8 mouse cellular contexts compared by ENCODE assay signal in genomic region chr4:117835531-117836111, GRCm38 (mm10). TPM values are rescaled to one million over a fixed set of nuclear protein-coding genes. Genes with fewer than 3 reads are reported as not detected.
DNase-seq lines count a peak whose midpoint lies in the region; ATAC-seq and TF ChIP-seq lines count a peak whose summit lies in the region.

No protein-coding gene starts in this region.

- WGBS in kidney, postnatal 0 days = under 1% methylated on average over 59 of the region's 60 CpGs
- WGBS in liver, embryonic 14.5 days (ENCODE audit: insufficient replicate concordance) = under 1% methylated on average over 60 of the region's 60 CpGs
- WGBS in neural tube, embryonic 14.5 days = under 1% methylated on average over 53 of the region's 60 CpGs

- H3K4me1 ChIP-seq in ES-Bruce4 (ENCODE audit: control insufficient read depth, insufficient read depth, low read length) = no peaks in the 10 kb centered on the region
- peaks cover 16% of the 10 kb centered on the region; the same call in 1 of the 2 replicates for H3K4me1 ChIP-seq in kidney, postnatal 0 days (replicated peaks; ENCODE audit: insufficient read depth, low read length)
- peaks cover 64 to 69% of the 10 kb centered on the region in 2 experiments for H3K4me1 ChIP-seq in liver, embryonic 14.5 days (replicated peaks; ENCODE audit: control insufficient read depth in 2 of 2, insufficient read depth in 2 of 2, low read length in 1 of 2)
- peaks cover 7% of the 10 kb centered on the region; the same call in 1 of the 2 replicates for H3K4me1 ChIP-seq in neural tube, embryonic 14.5 days (ENCODE audit: control insufficient read depth, insufficient read depth, low read length)

- peak; percentile 52 for DNase-seq in 416B (ENCODE audit: low read depth)
- DNase-seq in cerebellum, adult 18-20 months = peak; percentile 48 to 68
- peak; percentile 45 to 55 for DNase-seq in frontal cortex, postnatal 14 days (ENCODE audit: low spot score in 2 of 2)
- peak; percentile 34 for DNase-seq in kidney, postnatal 0 days (ENCODE audit: low spot score)
- peak; percentile 66 to 70 (median 67) for DNase-seq in liver, embryonic 14.5 days (ENCODE audit: low read depth in 3 of 3, low spot score in 3 of 3)
- DNase-seq in thymus, postnatal 25 days = peak; percentile 16

- H3K9me3 ChIP-seq in ES-Bruce4 (replicated peaks; ENCODE audit: control insufficient read depth, insufficient read depth, low read length, poor library complexity, severe bottlenecking) = no peaks in the 10 kb centered on the region
- H3K9me3 ChIP-seq in kidney, postnatal 0 days (replicated peaks; ENCODE audit: low read length) = no peaks in the 10 kb centered on the region
- H3K9me3 ChIP-seq in liver, embryonic 14.5 days (ENCODE audit: control insufficient read depth, low read length) = no peaks in the 10 kb centered on the region
- no peaks in the 10 kb centered on the region for H3K9me3 ChIP-seq in neural tube, embryonic 14.5 days (ENCODE audit: control insufficient read depth, low read length)

- H3K36me3 ChIP-seq in ES-Bruce4 (ENCODE audit: control insufficient read depth, insufficient read depth, low read length, poor library complexity, severe bottlenecking) = no peaks in the 10 kb centered on the region
- H3K36me3 ChIP-seq in kidney, postnatal 0 days (ENCODE audit: insufficient read depth, low read length) = no peaks in the 10 kb centered on the region
- peaks cover 33% of the 10 kb centered on the region for H3K36me3 ChIP-seq in liver, embryonic 14.5 days (replicated peaks; ENCODE audit: control insufficient read depth, insufficient read depth, low read depth)
- no peaks in the 10 kb centered on the region for H3K36me3 ChIP-seq in neural tube, embryonic 14.5 days (ENCODE audit: control insufficient read depth, insufficient read depth, low read length)

- peak overlapping the region; percentile 69 for H3K9ac ChIP-seq in ES-Bruce4 (ENCODE audit: low read depth, poor library complexity, severe bottlenecking)
- peak overlapping the region; percentile 74 for H3K9ac ChIP-seq in kidney, postnatal 0 days (ENCODE audit: low read depth, low read length)
- peak overlapping the region; percentile 92 for H3K9ac ChIP-seq in liver, embryonic 14.5 days (replicated peaks)
- peak overlapping the region; percentile 82 for H3K9ac ChIP-seq in neural tube, embryonic 14.5 days (replicated peaks; ENCODE audit: low read depth, low read length)

- peak overlapping the region; percentile 89 for H3K4me3 ChIP-seq in ES-Bruce4 (ENCODE audit: low read depth, low read length)
- peak overlapping the region; percentile 64 for H3K4me3 ChIP-seq in kidney, postnatal 0 days (replicated peaks; ENCODE audit: low read depth, low read length)
- peak overlapping the region; percentile 62 to 97 for H3K4me3 ChIP-seq in liver, embryonic 14.5 days (ENCODE audit: insufficient read depth in 1 of 2, low read depth in 2 of 2, low read length in 2 of 2)
- peak overlapping the region; percentile 79 for H3K4me3 ChIP-seq in neural tube, embryonic 14.5 days (ENCODE audit: low read depth, low read length)

- no peaks in the 10 kb centered on the region for H3K27me3 ChIP-seq in ES-Bruce4 (ENCODE audit: control insufficient read depth, insufficient read depth, low read length, poor library complexity, severe bottlenecking)
- H3K27me3 ChIP-seq in kidney, postnatal 0 days (ENCODE audit: insufficient read depth, low read length) = no peaks in the 10 kb centered on the region
- no peaks in the 10 kb centered on the region for H3K27me3 ChIP-seq in liver, embryonic 14.5 days (ENCODE audit: control insufficient read depth, insufficient read depth, low read length)
- H3K27me3 ChIP-seq in neural tube, embryonic 14.5 days (ENCODE audit: control insufficient read depth, insufficient read depth, low read length) = no peaks in the 10 kb centered on the region

- ATAC-seq in kidney, postnatal 0 days (replicated peaks; ENCODE audit: low FRiP score, low read depth) = peak; percentile 16; the same call in 1 of the 2 replicates
- ATAC-seq in liver, embryonic 14.5 days (ENCODE audit: insufficient read depth) = peak; percentile 66
- peak; percentile 49 for ATAC-seq in neural tube, embryonic 14.5 days (ENCODE audit: low read depth)

- TF ChIP-seq POLR2A in ES-Bruce4 (IDR thresholded peaks at IDR 0.05; ENCODE audit: insufficient read depth, low read length) = no peak

- no peak for TF ChIP-seq CTCF in ES-Bruce4 (IDR thresholded peaks at IDR 0.05; ENCODE audit: low read depth, low read length)
- TF ChIP-seq CTCF in kidney, postnatal 0 days (IDR thresholded peaks at IDR 0.05; ENCODE audit: low read depth) = no peak
- 0 out of 2 replicates have a peak, but pooled peaks have one; percentile 1 for TF ChIP-seq CTCF in liver, embryonic 14.5 days (IDR thresholded peaks at IDR 0.05; ENCODE audit: low read depth)

- TF ChIP-seq EP300 in ES-Bruce4 (IDR thresholded peaks at IDR 0.05; ENCODE audit: insufficient read depth, low read depth, low read length) = no peak
- peak; percentile 87 for TF ChIP-seq EP300 in liver, embryonic 14.5 days (IDR thresholded peaks at IDR 0.05; ENCODE audit: low read depth)

- H3K27ac ChIP-seq in ES-Bruce4 (ENCODE audit: insufficient read depth, low read length) = peak overlapping the region; percentile 32; the same call in 1 of the 2 replicates
- peak overlapping the region; percentile 85 for H3K27ac ChIP-seq in kidney, postnatal 0 days
- peak overlapping the region; percentile 99 for H3K27ac ChIP-seq in liver, embryonic 14.5 days
- peak overlapping the region; percentile 88 for H3K27ac ChIP-seq in neural tube, embryonic 14.5 days (ENCODE audit: low read depth, low read length)

- H3K4me2 ChIP-seq in kidney, postnatal 0 days (ENCODE audit: low read length) = peak overlapping the region; percentile 94
- peak overlapping the region; percentile 90 for H3K4me2 ChIP-seq in liver, embryonic 14.5 days (ENCODE audit: low read depth)
- peak overlapping the region; percentile 87 for H3K4me2 ChIP-seq in neural tube, embryonic 14.5 days (ENCODE audit: low read depth, low read length)

RNA-seq across cellular contexts. Expression of gene Slc6a9, which starts 1.3 kb away (rescaled TPM):
- polyA plus RNA-seq in ES-Bruce4 (2011; ENCODE audit: insufficient read depth, insufficient read length, low read depth, missing spikeins) = 2.1 and 3.5 TPM in 2 replicates
- 8.6 and 9.0 TPM in 2 replicates for polyA plus RNA-seq in kidney, postnatal 0 days (2015; fragmentation: Nextera tagmentation; extraction: Ambion mirVana)
- polyA plus RNA-seq in liver, embryonic 14.5 days (2012; rRNA removed) = 52.6 and 56.3 TPM in 2 replicates
- 31.5 and 33.1 TPM in 2 replicates for polyA plus RNA-seq in liver, embryonic 14.5 days (2014; fragmentation: Nextera tagmentation; extraction: Ambion mirVana)
- 32.7 and 42.9 TPM in 2 replicates for polyA plus RNA-seq in neural tube, embryonic 14.5 days (2014; fragmentation: Nextera tagmentation; extraction: Ambion mirVana)

RNA-seq across cellular contexts. Expression of gene Ccdc24, which starts 36.7 kb away (rescaled TPM):
- 1.7 and 3.8 TPM in 2 replicates for polyA plus RNA-seq in ES-Bruce4 (2011; ENCODE audit: insufficient read depth, insufficient read length, low read depth, missing spikeins)
- 0.97 and 1.1 TPM in 2 replicates for polyA plus RNA-seq in kidney, postnatal 0 days (2015; fragmentation: Nextera tagmentation; extraction: Ambion mirVana)
- 0.57 and 0.77 TPM in 2 replicates for polyA plus RNA-seq in liver, embryonic 14.5 days (2012; rRNA removed)
- polyA plus RNA-seq in liver, embryonic 14.5 days (2014; fragmentation: Nextera tagmentation; extraction: Ambion mirVana) = 0.63 and 1.7 TPM in 2 replicates
- polyA plus RNA-seq in neural tube, embryonic 14.5 days (2014; fragmentation: Nextera tagmentation; extraction: Ambion mirVana) = 1.4 and 2.6 TPM in 2 replicates

RNA-seq across cellular contexts. Expression of gene B4galt2, which starts 47.7 kb away (rescaled TPM):
- 15.3 and 18.2 TPM in 2 replicates for polyA plus RNA-seq in ES-Bruce4 (2011; ENCODE audit: insufficient read depth, insufficient read length, low read depth, missing spikeins)
- polyA plus RNA-seq in kidney, postnatal 0 days (2015; fragmentation: Nextera tagmentation; extraction: Ambion mirVana) = 17.1 and 18.2 TPM in 2 replicates
- 2.1 and 2.4 TPM in 2 replicates for polyA plus RNA-seq in liver, embryonic 14.5 days (2012; rRNA removed)
- polyA plus RNA-seq in liver, embryonic 14.5 days (2014; fragmentation: Nextera tagmentation; extraction: Ambion mirVana) = 1.5 and 1.7 TPM in 2 replicates
- polyA plus RNA-seq in neural tube, embryonic 14.5 days (2014; fragmentation: Nextera tagmentation; extraction: Ambion mirVana) = 68.7 and 73.6 TPM in 2 replicates

RNA-seq across cellular contexts. Expression of gene Atp6v0b, which starts 51.5 kb away (rescaled TPM):
- 102 and 115 TPM in 2 replicates for polyA plus RNA-seq in ES-Bruce4 (2011; ENCODE audit: insufficient read depth, insufficient read length, low read depth, missing spikeins)
- polyA plus RNA-seq in kidney, postnatal 0 days (2015; fragmentation: Nextera tagmentation; extraction: Ambion mirVana) = 374 and 379 TPM in 2 replicates
- polyA plus RNA-seq in liver, embryonic 14.5 days (2012; rRNA removed) = 118 and 122 TPM in 2 replicates
- 152 and 165 TPM in 2 replicates for polyA plus RNA-seq in liver, embryonic 14.5 days (2014; fragmentation: Nextera tagmentation; extraction: Ambion mirVana)
- 578 and 652 TPM in 2 replicates for polyA plus RNA-seq in neural tube, embryonic 14.5 days (2014; fragmentation: Nextera tagmentation; extraction: Ambion mirVana)

RNA-seq across cellular contexts. Expression of gene Dph2, which starts 56.2 kb away (rescaled TPM):
- 7.4 and 8.0 TPM in 2 replicates for polyA plus RNA-seq in ES-Bruce4 (2011; ENCODE audit: insufficient read depth, insufficient read length, low read depth, missing spikeins)
- 12.5 and 14.2 TPM in 2 replicates for polyA plus RNA-seq in kidney, postnatal 0 days (2015; fragmentation: Nextera tagmentation; extraction: Ambion mirVana)
- polyA plus RNA-seq in liver, embryonic 14.5 days (2012; rRNA removed) = 6.8 and 6.9 TPM in 2 replicates
- polyA plus RNA-seq in liver, embryonic 14.5 days (2014; fragmentation: Nextera tagmentation; extraction: Ambion mirVana) = 5.1 and 6.3 TPM in 2 replicates
- polyA plus RNA-seq in neural tube, embryonic 14.5 days (2014; fragmentation: Nextera tagmentation; extraction: Ambion mirVana) = 21.5 and 22.9 TPM in 2 replicates

Comparison
In these comparisons a context has a peak if more than half of its experiments do, and no peak if none do; other contexts are left out.
1. Peak in every context shown above with its lines: DNase-seq, ATAC-seq, H3K4me3 ChIP-seq and H3K27ac ChIP-seq.
2. DNase-seq: peak in every context shown above with its lines; median percentile 67 in liver, embryonic 14.5 days; 58 in cerebellum, adult 18-20 months; 52 in 416B; 50 in frontal cortex, postnatal 14 days; 34 in kidney, postnatal 0 days; 16 in thymus, postnatal 25 days.
3. H3K27ac ChIP-seq: peak in every context shown above with its lines; median percentile 99 in liver, embryonic 14.5 days; 88 in neural tube, embryonic 14.5 days; 85 in kidney, postnatal 0 days; 32 in ES-Bruce4.
4. ATAC-seq: peak in every context shown above with its lines; median percentile 66 in liver, embryonic 14.5 days; 49 in neural tube, embryonic 14.5 days; 16 in kidney, postnatal 0 days.